Mouse (Mus musculus) olfactory bulb, adult 2 months (tissue): ENCODE results near the gene Slc35b3.

ENCODE experiments used
- CTCF ChIP-seq: fragments of 200-500 bp; IDR thresholded peaks from 2 replicates; pipeline ENCODE4 v1.5.1; 2012; ENCODE audit warnings: low read depth, mild to moderate bottlenecking, low read length, moderate library complexity; ENCODE audit not compliant: insufficient read depth
- POLR2A ChIP-seq: fragments of 200-500 bp; IDR thresholded peaks from 2 replicates; pipeline ENCODE4 v1.6.1; 2012; ENCODE audit warnings: mild to moderate bottlenecking, low read depth, low read length, moderate library complexity; ENCODE audit not compliant: insufficient read depth

DNA sequence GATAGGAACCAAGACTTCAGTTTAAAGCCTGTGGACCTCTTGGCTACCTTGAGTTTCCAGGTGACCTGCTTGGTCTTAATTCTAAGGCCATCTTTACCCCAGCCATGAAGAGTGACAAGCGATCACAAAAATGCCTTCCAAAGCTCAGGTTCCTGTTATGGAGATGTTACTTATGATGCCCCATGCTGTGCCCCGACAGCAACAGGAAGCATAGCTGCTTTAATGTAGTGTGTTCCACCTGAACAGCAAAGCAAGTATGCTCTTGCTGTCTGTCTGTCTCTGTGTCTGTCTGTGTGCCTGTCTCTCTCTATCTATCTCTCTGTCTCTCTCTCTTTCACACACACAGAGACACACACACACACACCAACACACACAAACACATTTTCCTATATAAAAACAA lies 22.2 kb downstream of the Slc35b3 start:
- no peak for TF ChIP-seq CTCF
- no peak for TF ChIP-seq POLR2A
